Mouse (Mus musculus) embryonic facial prominence, embryonic 15.5 days (tissue): Measurements from ENCODE around the gene Zfp975. TPM values are rescaled to one million over a fixed set of nuclear protein-coding genes. Genes with fewer than 3 reads are reported as not detected.
"Not testable (repeated sequence)": the region's sequence is repeated elsewhere in the genome, so short reads cannot be mapped to it uniquely, and the experiment has no call there.

Source experiments
- ATAC-seq: fragments of 200-750 bp; cut with Nextera tagmentation; 2 replicates; pipeline ENCODE4 v1.8.0; 2017; ENCODE audit warnings: low read depth, moderate TSS enrichment; ENCODE audit not compliant: insufficient number of reproducible peaks, low FRiP score, low TSS enrichment
- H3K27ac ChIP-seq: fragments of 300-500 bp; sonication (generic); replicated peaks from 2 replicates; pipeline ENCODE4 v1.5.1; 2015; ENCODE audit warnings: mild to moderate bottlenecking, inconsistent platforms
- H3K27me3 ChIP-seq: fragments of 300-500 bp; sonication (generic); 2 replicates; pipeline ENCODE4 v1.6.1; 2015; ENCODE audit warnings: inconsistent platforms
- H3K36me3 ChIP-seq: fragments of 300-500 bp; sonication (generic); 2 replicates; pipeline ENCODE4 v1.6.1; 2015; ENCODE audit warnings: mild to moderate bottlenecking, inconsistent platforms
- H3K4me1 ChIP-seq: fragments of 300-500 bp; sonication (generic); 2 replicates; pipeline ENCODE4 v1.6.1; 2015; ENCODE audit warnings: inconsistent platforms
- H3K4me2 ChIP-seq: fragments of 300-500 bp; sonication (generic); replicated peaks from 2 replicates; pipeline ENCODE4 v1.6.1; 2015; ENCODE audit warnings: mild to moderate bottlenecking, inconsistent platforms
- H3K4me3 ChIP-seq: fragments of 300-500 bp; sonication (generic); replicated peaks from 2 replicates; pipeline ENCODE4 v1.5.1; 2015; ENCODE audit warnings: mild to moderate bottlenecking, inconsistent platforms
- H3K9ac ChIP-seq: fragments of 300-500 bp; sonication (generic); 2 replicates; pipeline ENCODE4 v1.6.1; 2015; ENCODE audit warnings: inconsistent platforms
- H3K9me3 ChIP-seq: fragments of 300-500 bp; sonication (generic); replicated peaks from 2 replicates; pipeline ENCODE4 v1.6.1; 2016; ENCODE audit warnings: inconsistent platforms
- WGBS: fragments of 180-500 bp; shearing (Covaris S2); methylation state at CpG from one replicate; pipeline ENCODE4 v1.1.7; 2015; 5-methylcytosine and 5-hydroxymethylcytosine counted together
- polyA plus RNA-seq: library from polyadenylated mRNA; unstranded; fragments of >200 nt; fragmentation: Nextera tagmentation; extraction: Ambion mirVana; gene quantifications from 2 replicates; pipeline ENCODE4 v1.2.1, GENCODE M21; 2015

The Zfp975 gene
- polyA plus RNA-seq: 6.2 and 7.0 TPM in 2 replicates

DNA sequence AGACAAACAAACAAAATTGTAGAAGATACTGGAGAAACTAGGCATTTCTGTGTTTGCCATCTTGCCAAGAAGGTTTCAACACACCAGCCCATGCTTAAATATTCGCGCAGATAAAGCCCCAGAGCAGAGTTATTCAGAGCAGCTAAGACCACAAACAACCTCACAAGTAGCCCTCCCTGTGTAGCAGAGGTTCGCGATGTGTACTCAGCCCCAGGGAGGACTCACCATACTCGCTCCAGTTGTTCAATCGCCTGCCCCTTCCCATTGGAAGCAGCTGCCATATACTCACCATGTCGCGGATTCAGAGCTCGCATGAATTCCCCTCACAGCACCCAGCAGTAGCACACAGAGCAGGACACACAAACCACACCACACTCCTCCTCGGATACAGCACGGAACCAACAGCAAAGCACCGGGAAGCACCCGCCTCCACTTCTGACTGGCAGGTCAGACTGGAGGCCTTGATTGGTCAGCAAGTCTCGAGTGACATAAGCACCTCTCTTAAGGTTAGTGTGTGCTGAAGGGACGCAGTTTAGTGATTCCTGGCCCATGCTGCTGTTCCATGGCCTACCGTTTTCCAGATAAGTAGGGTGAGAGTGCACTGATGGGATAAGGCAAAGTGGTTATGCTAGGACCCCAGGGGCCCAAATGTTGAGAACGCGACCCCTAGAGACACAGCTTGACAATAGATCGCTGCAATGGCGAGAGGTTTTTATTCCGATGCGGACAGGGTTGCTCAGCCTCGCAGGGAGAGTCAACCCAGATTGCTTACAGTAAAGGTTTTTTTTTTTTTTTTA lies at the start of gene Zfp975:
Gene Zfp975 (minus strand): TSS at position 381 of the 797 bp plus-strand sequence.
- not testable (repeated sequence) for H3K4me1 ChIP-seq, H3K9me3 ChIP-seq, H3K36me3 ChIP-seq, H3K27me3 ChIP-seq
- Histone ChIP-seq H3K4me3 (peak within 1 kb of the TSS; percentile 58), H3K27ac (peak within 1 kb of the TSS; percentile 74), H3K4me2 (peak within 1 kb of the TSS; percentile 50), H3K9ac (peak within 1 kb of the TSS; percentile 48)
- WGBS: under 1% methylated on average over 23 of the region's 23 CpGs
- ATAC-seq: peak; percentile 98

DNA sequence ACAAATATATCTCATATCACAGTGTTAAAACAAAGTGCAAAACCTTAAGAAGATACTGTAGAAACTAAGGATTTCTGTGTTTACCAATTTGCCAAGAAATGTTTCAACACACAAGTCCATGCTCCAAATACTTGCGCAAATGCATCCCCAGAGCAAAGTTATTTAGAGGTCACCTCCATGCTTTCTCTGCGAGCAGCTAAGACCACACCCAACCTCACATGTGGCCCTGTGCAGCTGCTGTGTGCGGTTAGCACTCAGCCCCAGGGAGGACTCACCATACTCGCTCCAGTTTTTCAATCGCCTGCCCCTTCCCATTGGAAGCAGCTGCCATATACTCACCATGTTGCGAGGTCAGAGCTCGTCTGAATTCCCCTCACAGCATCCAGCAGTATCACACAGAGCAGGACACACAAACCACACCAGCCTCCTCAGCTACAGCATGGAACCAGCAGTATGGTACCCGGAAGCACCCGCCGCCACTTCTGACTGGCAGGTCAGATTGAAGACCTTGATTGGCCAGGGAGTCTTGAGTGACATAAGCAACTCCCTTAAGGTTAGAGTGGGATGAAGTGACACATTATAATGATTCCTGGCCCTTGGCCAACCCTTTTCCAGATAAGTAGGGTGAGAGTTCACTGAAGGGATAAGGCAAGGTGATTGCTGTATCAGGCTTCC lies 46.1 kb upstream of the Zfp975 start:
- Histone ChIP-seq H3K4me2 (no peak overlapping the region), H3K4me3 (no peak overlapping the region), H3K9me3 (no peaks in the 10 kb centered on the region), H3K27ac (no peak overlapping the region), H3K9ac (no peak overlapping the region), H3K27me3 (no peaks in the 10 kb centered on the region), H3K4me1 (no peaks in the 10 kb centered on the region), H3K36me3 (no peaks in the 10 kb centered on the region)
- no peak for ATAC-seq
- 84% methylated on average over 10 of the region's 10 CpGs for WGBS

DNA sequence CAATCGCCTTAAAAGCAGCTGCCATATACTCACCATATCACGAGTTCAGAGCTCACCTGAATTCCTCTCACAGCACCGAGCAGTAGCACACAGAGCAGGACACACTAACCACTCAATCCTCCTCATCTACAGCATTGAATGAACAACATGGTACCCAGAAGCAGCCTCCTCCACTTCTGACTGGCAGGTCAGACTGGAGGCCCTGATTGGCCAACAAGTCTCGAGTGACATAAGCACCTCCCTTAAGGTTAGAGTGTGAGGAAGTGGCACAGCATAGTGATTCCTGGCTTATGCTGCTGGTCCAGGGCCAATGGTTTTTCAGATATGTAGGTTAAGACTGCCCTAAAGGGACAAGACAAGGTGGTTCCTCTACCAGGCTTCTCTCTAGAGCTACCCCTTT lies 34.4 kb upstream of the Zfp975 start, which contains the start of gene Gm17067:
Gene Gm17067 (minus strand): TSS at position 101 of the 400 bp plus-strand sequence.
- 81% methylated on average over 4 of the region's 4 CpGs for WGBS
- H3K4me1 ChIP-seq, H3K27ac ChIP-seq, H3K9ac ChIP-seq, H3K4me2 ChIP-seq, H3K36me3 ChIP-seq, H3K4me3 ChIP-seq, ATAC-seq, H3K27me3 ChIP-seq, H3K9me3 ChIP-seq: not testable (repeated sequence)

DNA sequence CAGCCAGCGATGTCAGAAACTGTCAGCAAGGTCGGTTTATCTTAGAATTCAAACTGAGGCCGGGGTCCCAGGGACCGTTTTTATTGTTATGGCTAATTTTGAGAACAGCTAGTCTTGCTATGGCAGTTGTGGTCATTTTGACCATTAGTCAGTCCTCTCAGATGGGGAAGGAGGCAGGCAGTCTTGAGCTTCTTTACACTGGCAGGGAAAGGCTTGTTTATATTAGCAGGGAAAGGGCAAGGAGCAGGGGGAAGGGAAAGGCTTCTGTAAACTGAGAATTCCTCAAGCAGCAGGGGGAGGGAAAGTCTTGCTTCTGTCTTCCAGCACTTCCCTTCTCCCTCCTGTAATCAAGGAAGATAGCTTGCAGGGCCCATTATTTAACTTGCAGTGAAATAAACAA lies 709 bp upstream of the Zfp975 start:
- H3K9ac ChIP-seq: peak overlapping the region; percentile 48; the same call in 1 of the 2 replicates
- not testable (repeated sequence) for H3K27me3 ChIP-seq, H3K36me3 ChIP-seq, ATAC-seq, H3K9me3 ChIP-seq, H3K4me1 ChIP-seq
- 2% methylated on average over 4 of the region's 4 CpGs for WGBS
- H3K27ac ChIP-seq: 0 out of 2 replicates have a peak overlapping the region, but pooled peaks have one; percentile 74
- H3K4me3 ChIP-seq: peak overlapping the region; percentile 58
- H3K4me2 ChIP-seq: peak overlapping the region; percentile 50

DNA sequence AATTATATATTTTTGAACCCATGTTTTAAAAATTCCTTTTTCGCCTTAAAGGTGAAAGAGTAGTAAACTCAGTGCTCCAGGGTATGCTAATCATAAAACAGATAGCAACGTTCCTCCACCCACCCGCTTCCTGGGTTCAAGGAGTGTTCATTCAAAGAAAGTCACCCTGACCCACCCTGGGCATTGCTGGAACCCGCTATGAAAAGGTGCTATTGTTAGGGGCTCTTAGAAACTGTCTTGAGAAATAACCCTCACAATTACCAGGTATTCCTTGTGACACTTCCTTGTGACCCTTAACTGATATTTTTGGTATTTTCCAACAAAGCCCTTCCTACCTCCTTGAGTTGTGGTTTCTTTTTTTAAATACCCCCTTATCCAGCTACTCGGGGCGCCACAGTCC lies 12.5 kb downstream of the Zfp975 start:
- H3K27ac ChIP-seq, H3K27me3 ChIP-seq, H3K9me3 ChIP-seq, ATAC-seq, H3K4me1 ChIP-seq, H3K9ac ChIP-seq, H3K4me3 ChIP-seq, H3K4me2 ChIP-seq, H3K36me3 ChIP-seq: not testable (repeated sequence)
- WGBS: 94% methylated on average over 6 of the region's 6 CpGs

DNA sequence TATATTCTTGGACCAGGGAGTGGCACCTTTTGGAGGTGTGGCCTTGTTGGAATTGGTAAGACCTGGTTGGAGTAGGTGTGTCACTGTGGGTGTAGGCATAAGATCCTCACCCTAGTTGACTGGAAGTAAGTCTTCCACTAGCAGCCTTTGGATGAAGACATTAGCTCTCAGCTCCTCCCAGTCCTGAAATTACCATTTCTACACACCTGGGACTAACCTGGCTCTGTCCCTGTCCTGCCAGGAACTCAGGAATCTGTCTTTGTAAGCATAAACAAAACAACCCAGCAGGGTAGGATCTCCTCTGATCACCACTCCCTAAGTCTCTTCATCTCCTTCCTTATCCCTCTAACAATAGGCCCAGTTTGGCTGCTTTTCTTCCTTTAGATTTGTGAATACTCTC lies 12.9 kb downstream of the Zfp975 start:
- H3K4me2 ChIP-seq, H3K9me3 ChIP-seq, H3K4me3 ChIP-seq, H3K36me3 ChIP-seq, H3K27me3 ChIP-seq, H3K27ac ChIP-seq, ATAC-seq, H3K4me1 ChIP-seq, H3K9ac ChIP-seq: not testable (repeated sequence)

DNA sequence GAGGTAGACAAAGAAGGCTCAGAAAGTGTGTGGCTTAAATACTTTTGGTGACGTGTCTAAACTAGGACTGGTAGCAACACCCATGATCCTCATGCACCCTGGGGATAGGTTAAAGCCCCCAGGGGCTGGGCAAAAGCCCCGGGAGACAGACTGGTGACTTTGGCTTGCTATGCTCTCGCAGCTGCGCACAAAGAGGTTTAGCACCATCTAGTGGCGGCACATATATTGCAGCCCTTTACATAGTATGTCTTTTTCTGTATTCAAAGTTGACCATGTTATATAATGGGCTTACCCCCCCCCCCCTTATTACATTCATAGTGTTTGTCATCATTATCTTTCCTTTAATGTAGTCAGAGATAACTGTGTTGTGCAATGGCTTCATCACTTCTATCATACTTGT lies 32.4 kb downstream of the Zfp975 start:
- peaks cover 14% of the 10 kb centered on the region; the same call in 1 of the 2 replicates for H3K9me3 ChIP-seq
- H3K4me2 ChIP-seq, H3K27me3 ChIP-seq, H3K27ac ChIP-seq, H3K4me3 ChIP-seq, H3K9ac ChIP-seq, H3K4me1 ChIP-seq, ATAC-seq: not testable (repeated sequence)
- WGBS: 80% methylated on average over 5 of the region's 5 CpGs
- peaks cover 22% of the 10 kb centered on the region for H3K36me3 ChIP-seq

DNA sequence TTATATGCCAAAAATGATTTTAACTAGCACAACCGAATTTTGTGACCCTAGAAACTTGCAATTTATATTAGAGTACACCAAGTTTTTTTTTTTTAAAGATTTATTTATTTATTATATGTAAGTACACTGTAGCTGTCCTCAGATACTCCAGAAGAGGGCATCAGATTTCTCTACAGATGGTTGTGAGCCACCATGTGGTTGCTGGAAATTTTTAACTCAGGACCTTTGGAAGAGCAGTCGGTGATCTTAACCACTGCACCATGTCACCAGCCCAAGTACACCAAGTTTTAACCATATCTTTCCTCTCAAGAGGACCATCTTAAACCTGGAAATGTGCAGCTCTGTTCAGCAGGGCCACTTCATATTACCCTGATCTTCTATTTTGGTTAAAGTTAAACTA lies 37.3 kb downstream of the Zfp975 start:
- H3K9me3 ChIP-seq, H3K4me1 ChIP-seq, H3K4me2 ChIP-seq, H3K27me3 ChIP-seq, ATAC-seq, H3K9ac ChIP-seq, H3K36me3 ChIP-seq, H3K27ac ChIP-seq, H3K4me3 ChIP-seq: not testable (repeated sequence)
- 69% methylated on average over 2 of the region's 2 CpGs for WGBS

DNA sequence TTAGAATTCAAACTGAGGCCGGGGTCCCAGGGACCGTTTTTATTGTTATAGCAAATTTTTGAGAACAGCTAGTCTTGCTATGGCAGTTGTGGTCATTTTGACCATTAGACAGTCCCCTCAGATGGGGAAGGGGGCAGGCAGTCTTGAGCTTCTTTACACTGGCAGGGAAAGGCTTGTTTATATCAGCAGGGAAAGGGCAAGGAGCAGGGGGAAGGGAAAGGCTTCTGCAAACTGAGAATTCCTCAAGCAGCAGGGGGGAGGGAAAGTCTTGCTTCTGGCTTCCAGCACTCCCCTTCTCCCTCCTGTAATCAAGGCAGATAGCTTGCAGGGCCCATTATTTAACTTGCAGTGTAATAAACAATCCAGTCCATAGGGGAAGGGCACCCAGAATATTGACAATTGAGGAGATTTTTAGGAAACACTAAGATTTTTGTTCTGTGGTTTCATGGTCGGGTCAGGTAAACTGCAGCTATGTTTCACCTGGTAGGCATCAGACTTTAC lies 49.4 kb downstream of the Zfp975 start:
- H3K27me3 ChIP-seq, H3K9me3 ChIP-seq, H3K27ac ChIP-seq, H3K36me3 ChIP-seq, ATAC-seq, H3K4me1 ChIP-seq, H3K9ac ChIP-seq: not testable (repeated sequence)
- Histone ChIP-seq H3K4me2 (peak overlapping the region; percentile 45), H3K4me3 (peak overlapping the region; percentile 47)
- 16% methylated on average over 3 of the region's 3 CpGs for WGBS

DNA sequence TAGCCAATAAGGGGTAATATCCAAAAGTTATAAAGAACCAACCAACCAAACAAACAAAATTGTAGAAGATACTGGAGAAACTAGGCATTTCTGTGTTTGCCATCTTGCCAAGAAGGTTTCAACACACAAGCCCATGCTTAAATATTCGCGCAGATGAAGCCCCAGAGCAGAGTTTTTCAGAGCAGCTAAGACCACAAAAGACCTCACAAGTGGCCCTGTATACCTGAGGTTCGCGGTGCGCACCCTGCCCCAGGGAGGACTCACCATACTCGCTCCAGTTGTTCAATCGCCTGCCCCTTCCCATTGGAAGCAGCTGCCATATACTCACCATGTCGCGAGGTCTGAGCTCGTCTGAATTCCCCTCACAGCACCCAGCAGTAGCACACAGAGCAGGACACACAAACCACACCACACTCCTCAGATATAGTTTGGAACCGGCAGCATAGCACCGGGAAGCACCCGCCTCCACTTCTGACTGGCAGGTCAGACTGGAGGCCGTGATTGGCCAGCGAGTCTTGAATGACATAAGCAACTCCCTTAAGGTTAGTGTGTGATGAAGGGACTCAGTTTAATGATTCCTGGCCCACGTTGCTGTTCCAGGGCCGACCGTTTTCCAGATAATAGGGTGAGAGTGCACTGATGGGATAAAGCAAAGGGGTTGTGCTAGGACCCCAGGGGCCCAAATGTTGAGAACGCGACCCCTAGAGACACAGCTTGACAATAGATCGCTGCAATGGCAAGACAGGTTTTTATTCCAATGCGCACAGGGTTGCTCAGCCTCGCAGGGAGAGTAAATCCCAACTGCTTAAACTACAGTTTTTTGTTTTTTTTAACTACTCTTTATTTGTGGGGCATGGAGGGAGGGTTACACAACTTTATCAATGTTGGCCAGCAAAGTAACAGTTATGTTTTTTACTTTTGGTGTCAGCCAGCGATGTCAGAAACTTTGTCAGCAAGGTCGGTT lies 50.1 kb downstream of the Zfp975 start, which contains the start of gene Zfp976:
Gene Zfp976 (minus strand): TSS at position 437 of the 964 bp plus-strand sequence.
- Histone ChIP-seq H3K4me2 (peak within 1 kb of the TSS; percentile 45), H3K9ac (peak within 1 kb of the TSS; percentile 28; the same call in 1 of the 2 replicates), H3K4me3 (peak within 1 kb of the TSS; percentile 47)
- 2% methylated on average over 25 of the region's 25 CpGs for WGBS
- H3K9me3 ChIP-seq, H3K4me1 ChIP-seq, H3K27ac ChIP-seq, H3K36me3 ChIP-seq, H3K27me3 ChIP-seq: not testable (repeated sequence)
- peak; percentile 91 for ATAC-seq

DNA sequence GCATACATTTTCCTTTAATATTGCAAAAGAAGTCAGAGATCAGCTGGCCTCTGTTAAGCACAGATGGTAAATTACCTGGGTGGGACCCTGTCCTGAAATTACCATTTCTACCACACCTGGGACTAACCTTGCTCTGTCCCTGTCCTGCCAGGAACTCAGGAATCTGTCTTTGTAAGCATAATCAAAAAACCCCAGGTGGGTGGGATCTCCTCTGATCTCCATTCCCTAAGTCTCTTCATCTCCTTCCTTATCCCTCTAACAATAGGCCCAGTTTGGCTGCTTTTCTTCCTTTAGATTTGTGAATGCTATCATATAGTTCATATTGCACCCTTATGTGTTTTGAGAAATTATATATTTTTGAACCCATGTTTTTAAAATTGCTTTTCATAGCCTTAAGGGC lies 61.5 kb downstream of the Zfp975 start:
- not testable (repeated sequence) for H3K9ac ChIP-seq, H3K36me3 ChIP-seq, H3K27me3 ChIP-seq, H3K4me2 ChIP-seq, ATAC-seq, H3K4me1 ChIP-seq, H3K27ac ChIP-seq, H3K4me3 ChIP-seq, H3K9me3 ChIP-seq
